Mouse (Mus musculus) heart, embryonic 10.5 days (tissue): Measurements from ENCODE around the gene Mgat4a. TPM values are rescaled to one million over a fixed set of nuclear protein-coding genes. Genes with fewer than 3 reads are reported as not detected.
A peak's percentile ranks its signal among the peaks of the same experiment; 100 is the strongest.

Experiments used
- DNase-seq: peaks from one replicate; pipeline ENCODE4 v3.0.0-alpha.2; 2017; ENCODE audit warnings: low spot score
- H3K27ac ChIP-seq: fragments of 300-500 bp; sonication (generic); 2 replicates; pipeline ENCODE4 v1.5.1; 2016; ENCODE audit warnings: mild to moderate bottlenecking
- H3K27me3 ChIP-seq: fragments of 300-500 bp; sonication (generic); 2 replicates; pipeline ENCODE4 v1.6.1; 2016; ENCODE audit warnings: mild to moderate bottlenecking; ENCODE audit not compliant: poor library complexity, insufficient read depth, severe bottlenecking
- H3K36me3 ChIP-seq: fragments of 300-500 bp; sonication (generic); 2 replicates; pipeline ENCODE4 v1.6.1; 2016; ENCODE audit warnings: mild to moderate bottlenecking, moderate library complexity
- H3K4me1 ChIP-seq: fragments of 300-500 bp; sonication (generic); 2 replicates; pipeline ENCODE4 v1.6.1; 2016; ENCODE audit warnings: mild to moderate bottlenecking
- H3K4me3 ChIP-seq: fragments of 300-500 bp; sonication (generic); 2 replicates; pipeline ENCODE4 v1.5.1; 2016; ENCODE audit warnings: mild to moderate bottlenecking, moderate library complexity
- H3K9me3 ChIP-seq: fragments of 300-500 bp; sonication (generic); 2 replicates; pipeline ENCODE4 v1.6.1; 2016; ENCODE audit warnings: mild to moderate bottlenecking, moderate library complexity
- WGBS: fragments of 180-500 bp; shearing (Covaris S2); methylation state at CpG from one replicate; pipeline ENCODE4 v1.1.7; 2016; 5-methylcytosine and 5-hydroxymethylcytosine counted together
- polyA plus RNA-seq: library from polyadenylated mRNA; unstranded; fragments of >200 nt; fragmentation: Nextera tagmentation; extraction: Ambion mirVana; gene quantifications from 2 replicates; pipeline ENCODE4 v1.2.1, GENCODE M21; 2016

Mgat4a gene
- polyA plus RNA-seq, 1 experiment from 2014 or later: 3.2 TPM

DNA sequence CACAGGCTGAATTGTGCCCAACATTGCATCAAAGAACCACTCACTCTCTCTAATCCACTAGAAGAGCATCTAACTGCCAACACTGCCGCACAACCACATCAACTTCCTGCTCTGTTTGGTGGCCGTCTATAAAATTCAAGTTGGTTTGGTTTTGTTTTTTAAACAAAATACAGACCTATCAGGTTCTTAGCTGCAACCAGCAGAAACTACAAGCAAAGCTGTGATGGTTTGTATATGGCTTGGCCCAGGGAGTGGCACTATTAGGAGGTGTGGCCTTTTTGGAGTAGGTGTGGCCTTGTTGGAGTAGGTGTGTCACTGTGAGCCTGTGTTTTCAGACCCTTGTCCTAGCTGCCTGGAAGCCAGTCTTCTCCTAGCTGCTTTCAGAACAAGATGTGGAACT, 59.5 kb downstream of the Mgat4a start:
- Histone ChIP-seq H3K36me3 (no peaks in the 10 kb centered on the region), H3K4me1 (0 out of 2 replicates have a peak, but pooled peaks cover 6% of the 10 kb centered on the region), H3K4me3 (no peak overlapping the region), H3K9me3 (no peaks in the 10 kb centered on the region), H3K27me3 (no peaks in the 10 kb centered on the region), H3K27ac (no peak overlapping the region)
- DNase-seq: no peak
- WGBS: 85% methylated on average over 2 of the region's 2 CpGs

DNA sequence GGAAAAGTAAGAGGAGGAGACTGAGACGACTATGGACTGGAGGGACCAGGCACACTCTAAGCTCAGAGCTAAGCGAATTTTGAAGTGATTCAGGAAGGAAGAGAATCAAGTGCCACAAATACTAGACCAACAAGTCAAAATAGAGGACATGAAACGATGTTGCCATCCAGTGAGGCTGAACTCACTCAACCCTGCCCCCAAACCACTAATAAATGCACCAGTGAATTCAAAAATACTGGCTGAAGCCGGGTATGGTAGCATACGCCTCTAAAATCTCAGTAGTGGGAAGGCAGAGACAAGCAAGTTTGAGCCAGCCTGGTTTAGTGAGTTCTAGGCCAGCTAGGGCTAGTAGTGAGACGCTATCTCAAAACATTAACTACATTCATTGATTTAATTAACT, 60.1 kb downstream of the Mgat4a start:
- H3K9me3 ChIP-seq: no peaks in the 10 kb centered on the region
- H3K4me3 ChIP-seq: no peak overlapping the region
- H3K36me3 ChIP-seq: no peaks in the 10 kb centered on the region
- no peak overlapping the region for H3K27ac ChIP-seq
- no peak for DNase-seq
- WGBS: 77% methylated on average over 6 of the region's 6 CpGs
- 0 out of 2 replicates have a peak, but pooled peaks cover 6% of the 10 kb centered on the region for H3K4me1 ChIP-seq
- H3K27me3 ChIP-seq: no peaks in the 10 kb centered on the region

DNA sequence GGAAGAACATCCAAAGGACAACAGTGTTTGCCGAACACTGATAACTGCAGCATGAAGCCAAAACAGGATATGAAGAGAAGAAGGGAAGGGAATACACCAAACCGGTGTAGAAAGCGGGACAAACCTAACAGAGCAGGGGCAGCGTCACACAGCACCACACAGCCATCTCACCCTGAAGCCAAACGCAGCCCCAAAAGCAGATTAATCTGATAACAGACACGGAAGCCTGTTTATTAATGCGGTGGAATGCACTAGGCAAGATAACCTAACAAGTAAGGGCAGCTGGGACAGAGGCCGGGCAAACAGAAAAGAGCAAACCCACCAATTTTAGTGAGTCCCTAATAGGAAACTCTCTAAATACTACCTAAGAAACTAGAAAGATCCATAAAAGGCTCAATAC, 61.1 kb downstream of the Mgat4a start:
- no peak for DNase-seq
- 60% methylated on average over 8 of the region's 8 CpGs for WGBS
- H3K9me3 ChIP-seq: no peaks in the 10 kb centered on the region
- H3K27me3 ChIP-seq: no peaks in the 10 kb centered on the region
- no peaks in the 10 kb centered on the region for H3K36me3 ChIP-seq
- no peak overlapping the region for H3K27ac ChIP-seq
- 0 out of 2 replicates have a peak, but pooled peaks cover 6% of the 10 kb centered on the region for H3K4me1 ChIP-seq
- no peak overlapping the region for H3K4me3 ChIP-seq

DNA sequence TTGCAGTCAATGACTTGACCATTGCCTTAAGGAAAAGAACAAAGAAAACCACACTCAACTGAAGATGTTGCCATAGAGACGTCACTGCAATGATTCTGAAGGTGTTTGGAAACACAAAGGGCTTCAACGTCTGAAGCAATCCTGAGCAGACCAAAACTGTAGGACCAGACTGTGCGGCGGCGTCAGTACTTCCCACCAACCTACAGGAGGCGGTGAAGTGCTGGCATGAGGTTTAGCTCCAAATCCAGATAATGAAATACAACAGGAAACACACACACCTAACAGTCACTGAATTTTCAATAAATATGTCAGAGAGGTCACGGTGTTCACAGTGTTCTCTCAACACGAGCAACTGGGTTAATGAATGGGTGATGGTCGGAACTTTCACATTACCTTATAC, 61.7 kb downstream of the Mgat4a start:
- Histone ChIP-seq H3K4me3 (no peak overlapping the region), H3K27ac (no peak overlapping the region), H3K4me1 (0 out of 2 replicates have a peak, but pooled peaks cover 6% of the 10 kb centered on the region), H3K9me3 (no peaks in the 10 kb centered on the region), H3K36me3 (no peaks in the 10 kb centered on the region), H3K27me3 (no peaks in the 10 kb centered on the region)
- 73% methylated on average over 9 of the region's 9 CpGs for WGBS
- DNase-seq: no peak

DNA sequence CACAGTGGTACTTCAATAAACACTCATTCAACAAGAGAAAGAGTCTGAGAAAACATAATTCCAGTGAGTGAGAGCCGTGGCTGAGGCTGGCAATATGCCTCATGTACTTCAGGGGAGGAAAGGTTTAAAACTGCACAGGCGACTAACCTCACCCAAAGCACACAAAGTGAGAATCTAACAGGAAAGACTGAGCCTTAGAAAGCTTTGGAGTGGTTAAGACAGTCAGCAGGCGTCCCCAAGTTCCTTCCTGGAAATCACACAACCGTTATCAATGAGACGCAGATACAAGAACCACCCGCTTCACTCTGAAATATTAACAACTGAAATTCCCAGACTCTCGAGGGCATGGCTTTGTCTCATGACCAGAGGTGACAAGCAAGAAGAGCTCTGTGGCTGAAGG, 62.4 kb downstream of the Mgat4a start:
- 0 out of 2 replicates have a peak overlapping the region, but pooled peaks have one; percentile 19 for H3K27ac ChIP-seq
- H3K27me3 ChIP-seq: no peaks in the 10 kb centered on the region
- H3K4me1 ChIP-seq: 0 out of 2 replicates have a peak, but pooled peaks cover 6% of the 10 kb centered on the region
- no peak for DNase-seq
- no peaks in the 10 kb centered on the region for H3K9me3 ChIP-seq
- WGBS: 46% methylated on average over 7 of the region's 7 CpGs
- H3K4me3 ChIP-seq: no peak overlapping the region
- no peaks in the 10 kb centered on the region for H3K36me3 ChIP-seq

DNA sequence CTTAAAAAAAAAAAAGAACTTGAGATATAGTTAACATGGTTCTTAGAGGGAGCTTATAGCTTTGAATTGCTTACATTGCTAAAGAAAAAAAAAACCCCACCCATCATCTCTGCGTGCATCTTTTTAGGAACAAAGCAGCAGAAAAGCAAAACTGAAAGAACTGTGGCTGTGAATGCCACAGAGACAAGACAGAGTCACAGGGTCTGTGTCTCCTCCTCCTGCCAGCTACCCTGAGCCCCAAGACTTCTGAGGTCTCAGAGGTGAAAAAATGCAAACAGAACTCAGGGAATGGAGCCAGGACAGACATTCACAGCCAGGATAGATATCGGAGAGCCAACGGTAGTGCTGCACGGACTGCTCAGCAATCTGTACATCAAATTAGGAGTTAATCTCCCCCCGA, 62.9 kb downstream of the Mgat4a start:
- H3K27ac ChIP-seq: 0 out of 2 replicates have a peak overlapping the region, but pooled peaks have one; percentile 19
- H3K27me3 ChIP-seq: no peaks in the 10 kb centered on the region
- 63% methylated on average over 5 of the region's 5 CpGs for WGBS
- 0 out of 2 replicates have a peak, but pooled peaks cover 6% of the 10 kb centered on the region for H3K4me1 ChIP-seq
- no peaks in the 10 kb centered on the region for H3K9me3 ChIP-seq
- H3K36me3 ChIP-seq: no peaks in the 10 kb centered on the region
- no peak overlapping the region for H3K4me3 ChIP-seq
- DNase-seq: no peak

DNA sequence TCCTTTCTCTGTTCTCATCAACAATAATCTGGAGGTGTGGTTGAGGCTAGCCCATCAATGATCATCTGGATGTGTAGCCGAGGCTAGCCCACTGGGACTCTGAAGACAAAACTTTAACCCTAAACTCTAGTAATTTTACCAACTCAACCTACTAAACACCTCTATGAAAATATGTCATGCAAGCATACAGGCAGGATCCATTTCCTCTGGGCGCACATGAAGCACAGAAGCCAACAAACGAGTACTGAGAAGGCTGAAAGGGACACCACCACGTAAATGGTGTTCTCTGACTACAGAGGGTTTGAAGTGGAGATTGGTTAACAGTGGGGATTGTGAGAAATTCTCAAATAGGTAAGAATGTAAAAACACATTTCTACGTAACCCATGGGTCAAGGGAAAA, 63.6 kb downstream of the Mgat4a start:
- Histone ChIP-seq H3K4me1 (0 out of 2 replicates have a peak, but pooled peaks cover 6% of the 10 kb centered on the region), H3K4me3 (no peak overlapping the region), H3K36me3 (no peaks in the 10 kb centered on the region), H3K9me3 (no peaks in the 10 kb centered on the region), H3K27ac (no peak overlapping the region), H3K27me3 (no peaks in the 10 kb centered on the region)
- WGBS: 88% methylated on average over 5 of the region's 5 CpGs
- DNase-seq: no peak

DNA sequence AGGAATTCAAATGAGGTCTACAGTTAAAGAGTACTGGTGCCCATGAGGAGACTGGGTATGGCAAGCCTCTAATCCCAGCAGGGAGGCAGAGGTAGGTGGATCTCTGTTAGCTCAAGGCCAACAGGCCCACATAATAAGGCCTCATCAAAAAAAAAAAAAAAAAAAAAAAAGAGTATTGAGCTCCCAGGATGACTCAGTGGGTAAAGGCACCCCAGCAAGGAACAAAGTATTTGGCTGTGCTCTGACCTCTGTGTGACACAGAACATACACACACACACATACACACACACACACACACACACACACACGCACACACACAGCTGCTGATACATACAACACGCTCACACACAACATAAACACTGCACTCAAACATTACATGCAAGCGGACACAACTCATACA, 65.5 kb downstream of the Mgat4a start:
- no peak overlapping the region for H3K4me3 ChIP-seq
- H3K9me3 ChIP-seq: no peaks in the 10 kb centered on the region
- H3K27me3 ChIP-seq: no peaks in the 10 kb centered on the region
- 0 out of 2 replicates have a peak, but pooled peaks cover 6% of the 10 kb centered on the region for H3K4me1 ChIP-seq
- 96% methylated on average over 3 of the region's 3 CpGs for WGBS
- no peaks in the 10 kb centered on the region for H3K36me3 ChIP-seq
- DNase-seq: no peak
- no peak overlapping the region for H3K27ac ChIP-seq

DNA sequence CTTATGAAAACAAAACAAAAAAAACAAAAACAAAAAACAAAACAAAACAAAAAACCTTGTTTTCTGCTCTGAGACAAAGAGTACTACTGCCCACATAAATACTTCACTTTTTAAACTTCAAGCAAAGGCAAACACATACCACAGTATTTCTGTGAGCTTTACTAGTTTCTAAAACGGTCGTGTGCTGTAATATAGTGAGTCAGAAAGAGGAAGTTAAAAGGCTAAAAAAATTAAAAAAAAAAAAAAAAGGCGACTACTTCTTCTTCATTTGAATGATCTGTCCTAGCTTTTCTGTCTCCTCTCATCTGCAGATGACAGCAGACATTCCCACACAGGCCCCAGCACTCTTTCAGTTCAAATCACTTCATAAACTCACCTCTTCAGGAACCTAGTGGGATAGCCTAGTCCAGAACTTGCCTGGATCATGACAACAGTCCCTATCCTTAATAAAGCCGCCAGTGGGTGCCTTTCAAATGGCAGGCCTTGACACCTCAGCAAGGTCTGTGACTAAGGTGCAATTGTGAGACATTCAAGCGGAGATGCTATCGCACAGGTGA, 66.1 kb downstream of the Mgat4a start:
- no peaks in the 10 kb centered on the region for H3K27me3 ChIP-seq
- no peak for DNase-seq
- no peaks in the 10 kb centered on the region for H3K36me3 ChIP-seq
- WGBS: 83% methylated on average over 6 of the region's 6 CpGs
- no peak overlapping the region for H3K27ac ChIP-seq
- no peak overlapping the region for H3K4me3 ChIP-seq
- no peaks in the 10 kb centered on the region for H3K9me3 ChIP-seq
- 0 out of 2 replicates have a peak, but pooled peaks cover 6% of the 10 kb centered on the region for H3K4me1 ChIP-seq

DNA sequence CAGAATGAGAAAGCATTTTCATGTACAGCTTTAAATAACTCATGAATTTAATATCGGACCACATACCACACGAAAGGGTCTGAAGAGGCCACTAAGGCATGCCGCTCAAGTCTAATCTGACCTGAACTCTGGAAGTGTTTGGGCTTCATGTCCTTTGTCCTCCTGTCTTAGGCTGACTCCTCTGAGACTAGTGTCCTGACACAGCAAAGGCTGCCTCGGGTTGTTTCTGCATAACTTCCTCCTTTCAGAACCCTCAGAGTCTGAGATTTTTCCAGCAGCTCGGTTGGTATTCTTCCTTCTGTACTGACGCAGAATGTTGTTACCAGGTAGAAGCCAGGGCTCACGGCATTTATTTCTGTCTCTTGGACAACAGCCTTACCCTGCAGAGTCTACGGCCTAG, 66.8 kb downstream of the Mgat4a start:
- no peak overlapping the region for H3K27ac ChIP-seq

DNA sequence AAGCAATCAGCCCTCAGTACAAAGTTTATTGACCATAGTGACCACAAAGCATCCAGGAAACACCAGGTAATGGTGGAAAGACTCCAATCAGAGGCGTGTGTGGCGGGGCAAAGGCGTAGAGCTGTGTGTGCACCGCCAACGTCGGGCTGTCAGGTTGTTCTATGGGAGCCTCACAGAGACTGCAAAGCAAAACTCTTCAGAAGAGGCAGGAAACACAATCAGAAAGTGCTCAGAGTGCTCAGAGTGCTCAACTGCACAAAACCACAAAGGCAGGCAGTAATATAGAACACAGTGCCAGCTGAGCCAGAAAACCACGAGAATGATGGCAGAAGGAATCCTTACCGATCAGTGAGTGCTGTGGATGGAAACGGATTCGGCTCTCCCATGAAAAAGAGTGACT, 67.6 kb downstream of the Mgat4a start:
- H3K4me1 ChIP-seq: 0 out of 2 replicates have a peak, but pooled peaks cover 4% of the 10 kb centered on the region
- no peaks in the 10 kb centered on the region for H3K27me3 ChIP-seq
- no peaks in the 10 kb centered on the region for H3K9me3 ChIP-seq
- 81% methylated on average over 10 of the region's 10 CpGs for WGBS
- H3K27ac ChIP-seq: no peak overlapping the region
- H3K4me3 ChIP-seq: no peak overlapping the region
- no peak for DNase-seq
- H3K36me3 ChIP-seq: no peaks in the 10 kb centered on the region

More for the DNA sequence above, 66.8 kb downstream of the Mgat4a start:
- no peak overlapping the region for H3K4me3 ChIP-seq
- 62% methylated on average over 8 of the region's 8 CpGs for WGBS
- no peak for DNase-seq
- H3K27me3 ChIP-seq: no peaks in the 10 kb centered on the region
- H3K4me1 ChIP-seq: 0 out of 2 replicates have a peak, but pooled peaks cover 6% of the 10 kb centered on the region
- H3K36me3 ChIP-seq: no peaks in the 10 kb centered on the region
- H3K9me3 ChIP-seq: no peaks in the 10 kb centered on the region

DNA sequence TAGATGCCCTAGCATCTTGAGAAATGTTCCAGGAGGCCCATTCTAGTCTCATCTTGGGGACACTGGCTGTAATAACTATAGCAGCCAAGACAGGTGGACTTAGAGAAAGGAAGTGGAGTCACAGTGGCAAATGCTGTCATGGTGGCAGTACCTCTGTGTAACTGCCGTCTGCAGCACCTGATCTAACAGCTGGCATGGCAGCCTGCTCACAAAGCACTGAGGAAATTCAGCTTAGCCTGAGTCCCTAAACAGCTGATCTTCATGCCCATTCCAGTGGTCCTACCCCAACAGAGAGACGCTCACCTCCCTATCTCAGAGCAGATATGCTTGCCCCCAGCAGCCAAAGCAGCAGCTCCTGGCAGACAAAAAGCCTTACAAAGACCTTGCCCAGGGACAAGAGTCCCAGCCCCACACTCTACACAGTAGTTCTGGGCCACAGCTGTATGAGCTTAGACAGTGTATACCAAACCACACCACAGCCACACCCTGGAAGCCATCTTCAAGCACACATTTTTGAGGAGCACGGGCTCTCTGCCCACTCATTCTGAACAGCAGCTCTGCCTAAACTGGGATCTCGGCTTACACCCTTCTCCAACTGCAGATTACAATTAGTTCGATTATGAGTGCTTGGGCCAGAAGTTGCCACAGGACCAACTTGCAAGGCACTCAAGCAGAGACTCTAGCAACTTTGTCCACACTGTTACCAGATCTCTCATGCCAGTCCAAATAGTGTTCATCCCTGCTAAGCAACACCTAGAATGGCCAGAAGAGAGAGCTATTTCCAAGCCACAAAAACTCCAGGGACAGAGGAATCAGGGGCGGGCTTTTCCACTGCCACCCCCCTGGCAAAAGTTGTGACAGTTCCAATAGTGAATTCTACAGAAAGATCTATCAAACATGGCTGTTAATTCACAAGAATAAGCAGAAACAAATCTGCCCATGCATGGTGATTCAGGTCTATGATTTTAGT, 69.4 kb downstream of the Mgat4a start:
- no peak for DNase-seq
- Histone ChIP-seq H3K4me3 (no peak overlapping the region), H3K9me3 (no peaks in the 10 kb centered on the region), H3K27me3 (no peaks in the 10 kb centered on the region), H3K27ac (no peak overlapping the region), H3K4me1 (no peaks in the 10 kb centered on the region), H3K36me3 (no peaks in the 10 kb centered on the region)
- WGBS: 68% methylated on average over 6 of the region's 6 CpGs

DNA sequence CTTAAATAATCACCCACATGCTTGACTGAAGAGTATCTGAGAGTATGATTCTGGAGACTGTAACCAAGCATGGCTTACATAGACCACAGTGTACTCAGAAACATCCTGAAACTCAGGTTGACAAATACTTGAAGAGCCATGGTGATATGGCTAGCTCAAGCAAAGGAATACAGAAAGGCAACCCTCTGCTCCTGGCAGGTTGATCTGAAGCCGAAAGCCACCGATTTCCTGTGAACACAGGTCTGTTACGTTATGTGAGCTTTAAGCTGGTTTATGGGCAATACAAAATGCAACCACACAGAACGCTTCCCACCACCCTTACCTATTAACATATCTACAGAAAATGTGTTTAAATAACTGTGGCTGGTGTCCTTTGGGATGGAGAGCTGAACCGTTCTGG, 71.8 kb downstream of the Mgat4a start:
- H3K4me1 ChIP-seq: no peaks in the 10 kb centered on the region
- WGBS: 85% methylated on average over 5 of the region's 5 CpGs

More for the DNA sequence above, 71.8 kb downstream of the Mgat4a start:
- H3K36me3 ChIP-seq: no peaks in the 10 kb centered on the region
- no peaks in the 10 kb centered on the region for H3K9me3 ChIP-seq
- H3K27ac ChIP-seq: no peak overlapping the region
- no peak for DNase-seq
- no peak overlapping the region for H3K4me3 ChIP-seq
- H3K27me3 ChIP-seq: no peaks in the 10 kb centered on the region
